Mouse (Mus musculus) T-cell, adult 2 months (primary cell): Measurements from ENCODE around the gene Cdk6.

ENCODE experiments used
- DNase-seq: peaks from one replicate; pipeline ENCODE4 v3.0.0; 2022; ENCODE audit warnings: low spot score

Cdk6 gene

GRCm38 (mm10) chr5:3574825-3575224, 233.5 kb downstream of the Cdk6 start:
- no peak for DNase-seq

- no peak for DNase-seq
Measured at GRCm38 (mm10) chr5:3577939-3578338, 236.7 kb downstream of the Cdk6 start.

GRCm38 (mm10) chr5:3579066-3579465, 237.8 kb downstream of the Cdk6 start:
- DNase-seq = no peak
